Mouse (Mus musculus): ENCODE measurements around the gene Myo1c.

DNA sequence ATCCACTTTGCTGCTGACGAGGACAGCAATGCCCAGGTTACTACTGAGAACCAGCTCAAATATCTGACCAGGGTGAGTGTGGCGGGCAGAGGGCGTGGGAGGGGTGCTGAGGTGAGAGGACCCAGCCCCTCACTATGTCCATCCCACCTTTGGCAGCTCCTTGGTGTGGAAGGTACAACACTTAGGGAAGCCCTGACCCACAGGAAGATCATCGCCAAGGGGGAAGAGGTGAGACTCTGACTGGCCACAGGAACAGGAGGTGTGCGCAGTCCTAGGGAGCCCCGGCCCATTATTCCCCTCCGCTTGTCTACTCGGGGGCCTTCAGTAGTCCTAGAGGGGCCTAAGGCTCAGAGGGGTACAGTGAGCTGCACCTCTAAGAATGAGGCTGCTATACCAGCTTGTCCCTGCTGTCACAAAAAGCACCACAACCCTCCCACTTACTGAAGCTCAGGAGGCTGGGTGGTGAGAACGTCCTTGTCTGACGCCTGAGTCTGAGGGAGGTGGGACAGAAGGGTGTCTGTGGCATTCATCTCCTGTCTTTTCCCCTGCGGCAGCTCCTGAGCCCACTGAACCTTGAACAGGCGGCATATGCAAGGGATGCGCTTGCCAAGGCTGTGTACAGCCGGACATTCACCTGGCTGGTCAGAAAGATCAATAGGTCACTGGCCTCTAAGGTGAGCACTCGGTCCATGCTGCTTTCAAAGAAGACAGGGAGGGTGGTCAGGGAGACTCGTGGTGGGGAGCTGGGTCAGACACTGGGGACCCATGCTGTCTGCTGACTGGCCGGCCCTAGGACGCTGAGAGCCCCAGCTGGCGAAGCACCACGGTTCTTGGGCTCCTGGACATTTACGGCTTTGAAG lies 10.9 kb downstream of the Myo1c start:
- TF ChIP-seq CTCF (IDR thresholded peaks at IDR 0.05; ENCODE audit: control insufficient read depth, insufficient read depth, low read length) (no peak), POLR2A (IDR thresholded peaks at IDR 0.05; ENCODE audit: borderline replicate concordance, control insufficient read depth, low read depth, low read length) (no peak)

Measured in bone marrow, adult 2 months (tissue).